Comparison of ENCODE assay signal across 16 mouse cellular contexts in genomic region chr15:94264497-94264879, GRCm38 (mm10).
DNase-seq lines count a peak whose midpoint lies in the region; ATAC-seq and TF ChIP-seq lines count a peak whose summit lies in the region.
"Had no signal": no experiment of that assay in that cellular context is flagged by ENCODE, and none has a peak within 500 bp of the region (broad histone marks: within the 10 kb centered on the region; RNA-seq: fewer than 3 reads in every experiment).

No protein-coding gene starts in this region.

- no peak for DNase-seq in forebrain, embryonic 14.5 days (ENCODE audit: low spot score)
- DNase-seq in forebrain, postnatal 0 days = no peak
- no peak for DNase-seq in hindbrain, embryonic 10.5 days (ENCODE audit: low spot score)
- peak; percentile 53 for DNase-seq in midbrain, embryonic 11.5 days (ENCODE audit: low spot score, missing footprints)
- DNase-seq in right cerebral cortex, postnatal 36 days (ENCODE audit: low spot score in 2 of 2) = no peak
- DNase-seq: adrenal gland, adult 2 months; embryo, embryonic 11 days; gastrocnemius, postnatal 25 days; kidney, adult 18-20 months had no signal

- no peaks in the 10 kb centered on the region for H3K9me3 ChIP-seq in forebrain, embryonic 14.5 days (replicated peaks; ENCODE audit: control insufficient read depth, low read length)
- H3K9me3 ChIP-seq in forebrain, postnatal 0 days (ENCODE audit: low read length) = no peaks in the 10 kb centered on the region
- H3K9me3 ChIP-seq in hindbrain, embryonic 15.5 days = no peaks in the 10 kb centered on the region
- H3K9me3 ChIP-seq in hindbrain, embryonic 10.5 days = no peaks in the 10 kb centered on the region
- no peaks in the 10 kb centered on the region for H3K9me3 ChIP-seq in midbrain, embryonic 11.5 days (ENCODE audit: control insufficient read depth, low read length)
- no peaks in the 10 kb centered on the region for H3K9me3 ChIP-seq in midbrain, embryonic 13.5 days
- H3K9me3 ChIP-seq: embryonic facial prominence, embryonic 15.5 days; intestine, embryonic 15.5 days had no signal

- ATAC-seq in forebrain, embryonic 14.5 days = peak; percentile 55
- ATAC-seq in forebrain, postnatal 0 days = no peak
- no peak; the same call in 1 of the 2 replicates for ATAC-seq in hindbrain, embryonic 15.5 days (ENCODE audit: low FRiP score, low read depth)
- ATAC-seq in midbrain, embryonic 11.5 days (ENCODE audit: low FRiP score) = no peak
- no peak for ATAC-seq in midbrain, embryonic 13.5 days
- ATAC-seq: intestine, embryonic 15.5 days had no signal

- H3K27ac ChIP-seq in forebrain, embryonic 14.5 days (ENCODE audit: low read depth, low read length) = peak overlapping the region; percentile 74; the same call in 1 of the 2 replicates
- no peak overlapping the region for H3K27ac ChIP-seq in forebrain, postnatal 0 days (ENCODE audit: low read depth, low read length)
- H3K27ac ChIP-seq in hindbrain, embryonic 15.5 days (replicated peaks) = 0 out of 2 replicates have a peak overlapping the region, but pooled peaks have one; percentile 3
- H3K27ac ChIP-seq in hindbrain, embryonic 10.5 days = no peak overlapping the region
- no peak overlapping the region for H3K27ac ChIP-seq in midbrain, embryonic 11.5 days (ENCODE audit: low read depth, low read length)
- H3K27ac ChIP-seq in midbrain, embryonic 13.5 days = no peak overlapping the region
- H3K27ac ChIP-seq: embryonic facial prominence, embryonic 15.5 days; gastrocnemius, adult 2 months; intestine, embryonic 15.5 days had no signal

- 70% methylated on average over 6 of the region's 6 CpGs for WGBS in forebrain, embryonic 14.5 days
- 59% methylated on average over 6 of the region's 6 CpGs for WGBS in forebrain, postnatal 0 days
- WGBS in hindbrain, embryonic 15.5 days = 67% methylated on average over 6 of the region's 6 CpGs
- 85% methylated on average over 6 of the region's 6 CpGs for WGBS in hindbrain, embryonic 10.5 days
- WGBS in midbrain, embryonic 11.5 days = 90% methylated on average over 6 of the region's 6 CpGs
- 81% methylated on average over 6 of the region's 6 CpGs for WGBS in midbrain, embryonic 13.5 days

- no peak overlapping the region for H3K4me2 ChIP-seq in forebrain, embryonic 14.5 days (ENCODE audit: low read length)
- H3K4me2 ChIP-seq in forebrain, postnatal 0 days (ENCODE audit: low read depth) = no peak overlapping the region
- no peak overlapping the region for H3K4me2 ChIP-seq in hindbrain, embryonic 15.5 days
- H3K4me2 ChIP-seq in midbrain, embryonic 11.5 days = no peak overlapping the region
- no peak overlapping the region for H3K4me2 ChIP-seq in midbrain, embryonic 13.5 days (replicated peaks)
- H3K4me2 ChIP-seq: embryonic facial prominence, embryonic 15.5 days; intestine, embryonic 15.5 days had no signal

- H3K4me1 ChIP-seq in forebrain, embryonic 14.5 days (ENCODE audit: control insufficient read depth, insufficient read depth, low read length) = peaks cover 11% of the 10 kb centered on the region; the same call in 1 of the 2 replicates
- no peaks in the 10 kb centered on the region for H3K4me1 ChIP-seq in forebrain, postnatal 0 days (ENCODE audit: insufficient read depth)
- H3K4me1 ChIP-seq in hindbrain, embryonic 15.5 days (replicated peaks) = peaks cover 15% of the 10 kb centered on the region; the same call in 1 of the 2 replicates
- no peaks in the 10 kb centered on the region for H3K4me1 ChIP-seq in hindbrain, embryonic 10.5 days (replicated peaks)
- H3K4me1 ChIP-seq in midbrain, embryonic 11.5 days (ENCODE audit: control insufficient read depth, insufficient read depth, low read length) = no peaks in the 10 kb centered on the region
- no peaks in the 10 kb centered on the region for H3K4me1 ChIP-seq in midbrain, embryonic 13.5 days (replicated peaks)
- H3K4me1 ChIP-seq: intestine, embryonic 15.5 days had no signal

- no peak for TF ChIP-seq CTCF in forebrain, postnatal 0 days (IDR thresholded peaks at IDR 0.05; ENCODE audit: low read depth)

- no peaks in the 10 kb centered on the region for H3K36me3 ChIP-seq in forebrain, embryonic 14.5 days (ENCODE audit: control insufficient read depth, insufficient read depth, low read length)
- H3K36me3 ChIP-seq in forebrain, postnatal 0 days (ENCODE audit: insufficient read depth) = no peaks in the 10 kb centered on the region
- no peaks in the 10 kb centered on the region for H3K36me3 ChIP-seq in hindbrain, embryonic 15.5 days
- H3K36me3 ChIP-seq in hindbrain, embryonic 10.5 days = no peaks in the 10 kb centered on the region
- H3K36me3 ChIP-seq in midbrain, embryonic 11.5 days (ENCODE audit: control insufficient read depth, insufficient read depth, low read length) = no peaks in the 10 kb centered on the region
- no peaks in the 10 kb centered on the region for H3K36me3 ChIP-seq in midbrain, embryonic 13.5 days
- H3K36me3 ChIP-seq: embryonic facial prominence, embryonic 15.5 days; intestine, embryonic 15.5 days had no signal

- no peaks in the 10 kb centered on the region for H3K27me3 ChIP-seq in forebrain, embryonic 14.5 days (replicated peaks; ENCODE audit: control insufficient read depth, insufficient read depth, low read length)
- H3K27me3 ChIP-seq in forebrain, postnatal 0 days (ENCODE audit: insufficient read depth, low read length) = no peaks in the 10 kb centered on the region
- no peaks in the 10 kb centered on the region for H3K27me3 ChIP-seq in hindbrain, embryonic 15.5 days
- H3K27me3 ChIP-seq in hindbrain, embryonic 10.5 days (ENCODE audit: insufficient read depth, poor library complexity, severe bottlenecking) = no peaks in the 10 kb centered on the region
- no peaks in the 10 kb centered on the region for H3K27me3 ChIP-seq in midbrain, embryonic 11.5 days (ENCODE audit: control insufficient read depth, insufficient read depth, low read length)
- no peaks in the 10 kb centered on the region for H3K27me3 ChIP-seq in midbrain, embryonic 13.5 days
- H3K27me3 ChIP-seq: CH12.LX; embryonic facial prominence, embryonic 15.5 days; intestine, embryonic 15.5 days had no signal

- no peak overlapping the region for H3K4me3 ChIP-seq in forebrain, embryonic 14.5 days (ENCODE audit: low read depth, low read length)
- no peak overlapping the region for H3K4me3 ChIP-seq in forebrain, postnatal 0 days (ENCODE audit: low read depth, low read length)
- no peak overlapping the region for H3K4me3 ChIP-seq in hindbrain, embryonic 15.5 days
- no peak overlapping the region for H3K4me3 ChIP-seq in hindbrain, embryonic 10.5 days
- no peak overlapping the region for H3K4me3 ChIP-seq in midbrain, embryonic 11.5 days (ENCODE audit: low read depth, low read length)
- no peak overlapping the region for H3K4me3 ChIP-seq in midbrain, embryonic 13.5 days (replicated peaks)
- H3K4me3 ChIP-seq: embryonic facial prominence, embryonic 15.5 days; erythroblast, embryonic 14.5 days; gastrocnemius, adult 2 months; intestine, embryonic 15.5 days had no signal

- H3K9ac ChIP-seq in forebrain, embryonic 14.5 days (ENCODE audit: low read length) = no peak overlapping the region
- H3K9ac ChIP-seq in forebrain, postnatal 0 days = no peak overlapping the region
- H3K9ac ChIP-seq in hindbrain, embryonic 15.5 days = no peak overlapping the region
- H3K9ac ChIP-seq in midbrain, embryonic 11.5 days (ENCODE audit: low read length) = no peak overlapping the region
- H3K9ac ChIP-seq in midbrain, embryonic 13.5 days (replicated peaks) = no peak overlapping the region
- H3K9ac ChIP-seq: embryonic facial prominence, embryonic 15.5 days; intestine, embryonic 15.5 days had no signal

Comparison
In these comparisons a context has a peak if more than half of its experiments do, and no peak if none do; other contexts are left out.
1. H3K27ac ChIP-seq: peak in forebrain, embryonic 14.5 days (single experiment) and hindbrain, embryonic 15.5 days (single experiment); none in forebrain, postnatal 0 days (single experiment), hindbrain, embryonic 10.5 days (single experiment), midbrain, embryonic 11.5 days (single experiment) and midbrain, embryonic 13.5 days (single experiment).